Mouse (Mus musculus) E14TG2a.4 (cell line): Measurements from ENCODE around the gene Myo15.
A peak's percentile ranks its signal among the peaks of the same experiment; 100 is the strongest.
"Not testable (repeated sequence)": the region's sequence is repeated elsewhere in the genome, so short reads cannot be mapped to it uniquely, and the experiment has no call there.

Source experiments
- H3K27me3 ChIP-seq: 2 replicates; pipeline ENCODE4 v1.6.1; 2014; ENCODE audit warnings: low read length, control low read depth; ENCODE audit not compliant: insufficient read depth
- H3K36me3 ChIP-seq: 2 replicates; pipeline ENCODE4 v1.6.1; 2014; ENCODE audit warnings: low read length, control low read depth; ENCODE audit not compliant: insufficient read depth
- H3K4me1 ChIP-seq: replicated peaks from 2 replicates; pipeline ENCODE4 v1.6.1; 2014; ENCODE audit warnings: low read depth, low read length, control low read depth
- H3K4me3 ChIP-seq: replicated peaks from 2 replicates; pipeline ENCODE4 v1.5.1; 2014; ENCODE audit warnings: mild to moderate bottlenecking, low read length
- H3K9me3 ChIP-seq: 2 replicates; pipeline ENCODE4 v1.6.1; 2014; ENCODE audit warnings: low read length, control low read depth
- CTCF ChIP-seq: conservative IDR thresholded peaks from 2 replicates; pipeline ENCODE4 v1.5.1; 2014; ENCODE audit warnings: low read length
- NANOG ChIP-seq: IDR thresholded peaks from 2 replicates; pipeline ENCODE4 v1.6.1; 2014; ENCODE audit warnings: borderline replicate concordance, low read length, mixed read lengths
- POU5F1 ChIP-seq: IDR thresholded peaks from 2 replicates; pipeline ENCODE4 v1.6.1; 2014; ENCODE audit warnings: low read length, borderline replicate concordance

Myo15 gene

DNA sequence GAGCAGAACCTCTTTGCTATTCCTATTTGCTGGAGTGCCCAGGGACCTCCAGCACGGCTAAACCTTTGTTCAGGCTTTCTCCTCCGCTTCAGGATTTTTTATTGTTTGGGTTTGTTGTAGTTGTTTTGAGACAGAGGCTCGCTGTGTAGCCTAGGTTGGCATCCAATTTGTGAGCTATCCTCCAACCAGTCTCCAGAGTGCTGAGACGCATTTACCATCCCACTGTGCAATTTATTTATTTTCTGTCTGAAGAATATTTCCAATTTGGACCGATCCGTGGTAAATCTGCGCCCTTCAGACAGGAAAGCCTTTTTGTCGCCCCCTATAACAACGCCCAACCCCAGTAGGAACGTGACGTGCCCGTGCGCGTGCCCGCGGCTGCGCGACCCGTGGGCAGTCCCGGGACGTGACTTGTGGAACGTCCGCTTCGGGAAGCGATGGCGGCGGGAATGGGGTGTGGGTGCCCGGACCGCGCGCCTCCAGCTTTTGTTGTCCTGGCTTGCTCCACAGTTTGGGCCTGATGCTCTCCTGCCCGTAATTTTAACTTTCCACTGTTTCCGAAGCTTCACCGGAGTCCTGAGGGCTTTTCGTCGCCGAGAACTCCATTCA, 67.8 kb downstream of the Myo15 start:
- Histone ChIP-seq H3K36me3 (peaks cover 31% of the 10 kb centered on the region), H3K9me3 (no peaks in the 10 kb centered on the region), H3K27me3 (no peaks in the 10 kb centered on the region), H3K4me1 (peaks cover 44% of the 10 kb centered on the region), H3K4me3 (peak overlapping the region; percentile 96)
- TF ChIP-seq NANOG (no peak), CTCF (no peak), POU5F1 (no peak)

DNA sequence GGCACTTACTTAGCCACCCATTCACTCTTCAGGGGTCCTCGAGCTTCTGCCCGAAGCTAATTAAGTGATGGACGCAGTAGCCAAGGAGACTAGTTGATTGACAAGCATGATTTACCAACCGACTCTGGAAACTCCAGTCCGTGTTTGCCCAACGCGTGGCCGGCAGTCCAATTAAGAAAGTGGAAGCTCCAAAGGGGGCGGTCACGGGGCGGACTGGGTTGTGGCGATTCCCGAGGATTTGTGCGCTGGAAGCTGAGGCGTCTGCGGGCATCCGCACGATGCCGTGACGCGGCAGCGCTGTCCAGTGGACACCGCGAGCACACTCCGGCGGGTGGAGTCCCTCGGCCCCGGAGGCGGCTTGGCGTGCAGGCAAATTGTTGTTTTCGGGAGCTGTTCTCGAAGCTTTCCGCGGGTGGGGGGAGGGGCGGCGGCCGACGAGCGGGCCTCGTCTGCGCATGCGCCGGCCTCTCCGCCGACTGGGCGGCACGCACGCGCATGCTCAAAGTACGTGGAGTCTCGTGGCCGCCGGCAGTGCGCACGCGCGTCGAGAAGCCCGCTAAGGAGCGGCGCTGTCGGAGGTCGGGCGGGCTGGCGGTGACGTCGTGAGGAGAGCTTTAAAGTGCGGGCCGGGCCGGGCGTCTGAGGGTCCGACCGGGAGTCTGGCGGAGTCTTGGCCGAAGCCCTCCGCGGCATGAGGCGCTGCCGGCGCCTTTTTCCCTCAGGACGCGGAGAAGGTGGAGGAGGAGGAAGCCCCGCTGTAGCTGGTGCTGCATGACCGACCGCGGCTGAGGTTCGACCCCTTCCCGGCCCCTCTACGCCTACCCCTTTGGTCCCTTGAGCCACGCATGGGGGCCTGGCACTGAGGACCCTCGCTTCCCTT, 68.6 kb downstream of the Myo15 start:
- Histone ChIP-seq H3K4me1 (peaks cover 52% of the 10 kb centered on the region), H3K4me3 (peak overlapping the region; percentile 96), H3K9me3 (no peaks in the 10 kb centered on the region), H3K27me3 (no peaks in the 10 kb centered on the region), H3K36me3 (peaks cover 38% of the 10 kb centered on the region)
- TF ChIP-seq CTCF: no peak

DNA sequence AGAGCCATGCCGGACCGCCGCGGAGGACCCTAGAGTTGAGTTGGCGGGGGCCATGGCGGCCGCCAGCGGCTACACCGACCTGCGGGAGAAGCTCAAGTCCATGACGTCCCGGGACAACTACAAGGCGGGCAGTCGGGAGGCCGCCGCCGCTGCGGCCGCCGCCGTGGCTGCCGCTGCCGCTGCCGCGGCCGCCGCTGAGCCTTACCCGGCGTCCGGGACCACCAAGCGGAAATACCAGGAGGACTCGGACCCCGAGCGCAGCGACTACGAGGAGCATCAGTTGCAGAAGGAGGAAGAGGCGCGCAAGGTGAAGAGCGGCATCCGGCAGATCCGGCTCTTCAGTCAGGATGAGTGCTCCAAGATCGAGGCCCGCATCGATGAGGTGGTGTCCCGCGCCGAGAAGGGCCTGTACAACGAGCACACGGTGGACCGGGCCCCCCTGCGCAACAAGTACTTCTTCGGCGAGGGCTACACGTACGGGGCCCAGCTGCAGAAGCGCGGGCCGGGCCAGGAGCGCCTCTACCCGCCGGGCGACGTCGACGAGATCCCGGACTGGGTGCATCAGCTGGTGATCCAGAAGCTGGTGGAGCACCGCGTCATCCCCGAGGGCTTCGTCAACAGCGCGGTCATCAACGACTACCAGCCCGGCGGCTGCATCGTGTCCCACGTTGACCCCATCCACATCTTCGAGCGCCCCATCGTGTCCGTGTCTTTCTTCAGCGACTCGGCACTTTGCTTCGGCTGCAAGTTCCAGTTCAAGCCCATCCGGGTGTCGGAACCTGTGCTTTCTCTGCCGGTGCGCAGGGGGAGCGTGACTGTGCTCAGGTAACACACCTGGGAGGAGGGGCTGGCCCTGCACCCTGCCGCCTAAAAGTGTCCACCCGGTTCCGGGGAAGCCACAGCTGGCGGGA, 69.5 kb downstream of the Myo15 start:
- TF ChIP-seq NANOG: no peak
- no peak for TF ChIP-seq POU5F1
- no peak for TF ChIP-seq CTCF
- H3K4me3 ChIP-seq: peak overlapping the region; percentile 96
- H3K27me3 ChIP-seq: no peaks in the 10 kb centered on the region
- no peaks in the 10 kb centered on the region for H3K9me3 ChIP-seq
- H3K36me3 ChIP-seq: peaks cover 46% of the 10 kb centered on the region
- H3K4me1 ChIP-seq: peaks cover 59% of the 10 kb centered on the region

GRCm38 (mm10) chr11:60539540-60539939, 70.4 kb downstream of the Myo15 start:
- Histone ChIP-seq H3K4me1 (peaks cover 64% of the 10 kb centered on the region), H3K9me3 (no peaks in the 10 kb centered on the region), H3K4me3 (peak overlapping the region; percentile 96), H3K27me3 (no peaks in the 10 kb centered on the region), H3K36me3 (peaks cover 55% of the 10 kb centered on the region)
- TF ChIP-seq POU5F1 (no peak), CTCF (no peak), NANOG (no peak)

- Histone ChIP-seq H3K27me3 (no peaks in the 10 kb centered on the region), H3K36me3 (peaks cover 60% of the 10 kb centered on the region), H3K4me1 (peaks cover 64% of the 10 kb centered on the region), H3K4me3 (peak overlapping the region; percentile 96), H3K9me3 (no peaks in the 10 kb centered on the region)
- TF ChIP-seq POU5F1 (no peak), CTCF (no peak), NANOG (no peak)
Observed at GRCm38 (mm10) chr11:60540002-60540610, 71.0 kb downstream of the Myo15 start.

- Histone ChIP-seq H3K4me3 (peak overlapping the region; percentile 96), H3K9me3 (no peaks in the 10 kb centered on the region), H3K27me3 (no peaks in the 10 kb centered on the region), H3K4me1 (peaks cover 62% of the 10 kb centered on the region), H3K36me3 (peaks cover 67% of the 10 kb centered on the region)
- TF ChIP-seq CTCF: no peak
- TF ChIP-seq POU5F1: no peak
- TF ChIP-seq NANOG: no peak
Observed at GRCm38 (mm10) chr11:60540761-60541160, 71.6 kb downstream of the Myo15 start.

DNA sequence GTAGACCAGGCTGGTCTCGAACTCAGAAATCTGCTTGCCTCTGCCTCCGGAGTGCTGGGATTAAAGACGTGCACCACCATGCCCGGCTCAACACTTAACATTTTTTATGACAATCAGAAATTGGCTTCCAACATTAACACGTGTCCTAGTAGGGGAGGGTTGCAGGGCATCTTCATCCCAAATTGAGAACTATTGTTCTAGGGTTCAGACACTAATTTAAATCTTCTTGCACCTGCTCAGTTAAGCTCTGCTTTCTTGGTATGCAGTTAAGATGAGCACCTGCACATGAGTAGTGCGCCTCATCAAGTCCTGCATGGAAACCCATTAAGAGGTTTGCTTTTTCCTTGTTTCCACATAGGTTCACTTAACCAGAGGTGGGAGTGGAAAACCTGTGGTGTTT, 72.7 kb downstream of the Myo15 start:
- TF ChIP-seq CTCF: no peak
- no peak for TF ChIP-seq POU5F1
- TF ChIP-seq NANOG: no peak
- H3K4me3 ChIP-seq: 0 out of 2 replicates have a peak overlapping the region, but pooled peaks have one; percentile 14
- H3K36me3 ChIP-seq: peaks cover 78% of the 10 kb centered on the region
- H3K4me1 ChIP-seq: peaks cover 54% of the 10 kb centered on the region
- H3K9me3 ChIP-seq: no peaks in the 10 kb centered on the region
- no peaks in the 10 kb centered on the region for H3K27me3 ChIP-seq

DNA sequence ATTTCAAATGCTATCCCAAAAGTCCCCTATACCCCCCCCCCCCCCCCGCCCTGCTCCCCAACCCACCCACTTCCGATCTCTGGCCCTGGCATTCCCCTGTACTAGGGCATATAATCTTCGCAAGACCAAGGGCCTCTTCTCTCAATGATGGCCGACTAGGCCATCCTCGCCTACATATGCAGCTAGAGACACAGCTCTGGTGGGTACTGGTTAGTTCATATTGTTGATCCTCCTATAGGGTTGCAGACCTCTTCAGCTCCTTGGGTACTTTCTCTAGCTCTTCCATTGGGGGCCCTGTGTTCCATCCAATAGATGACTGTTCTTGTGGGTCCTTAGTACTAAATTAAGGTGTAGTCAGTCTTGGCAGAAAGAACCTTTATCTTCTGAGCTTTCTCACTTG, 74.1 kb downstream of the Myo15 start:
- not testable (repeated sequence) for H3K9me3 ChIP-seq, H3K4me3 ChIP-seq, H3K27me3 ChIP-seq
- H3K36me3 ChIP-seq: peaks cover 91% of the 10 kb centered on the region
- peaks cover 63% of the 10 kb centered on the region for H3K4me1 ChIP-seq
